Mouse (Mus musculus) CH12.LX (cell line): Measurements from ENCODE around the gene Mcur1.

Experiments used
- CHD2 ChIP-seq: IDR thresholded peaks from 2 replicates; pipeline ENCODE4 v1.6.1; 2011; ENCODE audit warnings: low read length, improper control_type of control experiment
- CTCF ChIP-seq, 2 experiments: IDR thresholded peaks in 1 of 2; conservative IDR thresholded peaks in 1 of 2; 2 replicates each; pipeline ENCODE4 v1.5.1; 2011 to 2012; ENCODE audit warnings: low read depth in 2 of 2, low read length in 2 of 2, improper control_type of control experiment in 1 of 2, inconsistent platforms in 1 of 2, mild to moderate bottlenecking in 1 of 2, moderate library complexity in 1 of 2
- ETS1 ChIP-seq: conservative IDR thresholded peaks from 2 replicates; pipeline ENCODE4 v1.6.1; 2012; ENCODE audit warnings: low read depth, mild to moderate bottlenecking, inconsistent platforms, low read length, improper control_type of control experiment, moderate library complexity
- GABPA ChIP-seq: IDR thresholded peaks from 2 replicates; pipeline ENCODE4 v1.6.1; 2012; ENCODE audit warnings: low read depth, low read length, improper control_type of control experiment, inconsistent platforms; ENCODE audit not compliant: insufficient replicate concordance
- MAFK ChIP-seq: IDR thresholded peaks from 2 replicates; pipeline ENCODE4 v1.6.1; 2011; ENCODE audit warnings: low read length, improper control_type of control experiment; ENCODE audit not compliant: insufficient replicate concordance
- MEF2A ChIP-seq: IDR thresholded peaks from 2 replicates; pipeline ENCODE4 v1.6.1; 2014; ENCODE audit warnings: low read depth, mild to moderate bottlenecking, inconsistent platforms, low read length, improper control_type of control experiment, borderline replicate concordance
- MYC ChIP-seq: IDR thresholded peaks from 2 replicates; pipeline ENCODE4 v1.6.1; 2011; ENCODE audit warnings: low read depth, mild to moderate bottlenecking, improper control_type of control experiment, low read length
- POLR2A ChIP-seq: IDR thresholded peaks from 2 replicates; pipeline ENCODE4 v1.6.1; 2011; ENCODE audit warnings: low read depth, mild to moderate bottlenecking, improper control_type of control experiment, low read length
- POLR2AphosphoS2 ChIP-seq: IDR thresholded peaks from 2 replicates; pipeline ENCODE4 v1.6.1; 2011; ENCODE audit warnings: low read depth, low read length, improper control_type of control experiment
- USF1 ChIP-seq: IDR thresholded peaks from 2 replicates; pipeline ENCODE4 v1.6.1; 2014; ENCODE audit warnings: low read depth, mild to moderate bottlenecking, inconsistent platforms, low read length, improper control_type of control experiment
- ZC3H11A ChIP-seq: IDR thresholded peaks from 2 replicates; pipeline ENCODE4 v1.6.1; 2012; ENCODE audit warnings: low read depth, mild to moderate bottlenecking, inconsistent platforms, low read length, improper control_type of control experiment

- TF ChIP-seq CHD2 (no peak), USF1 (no peak), MYC (no peak), ETS1 (no peak), POLR2A (no peak), ZC3H11A (peak; percentile 29; the same call in 1 of the 2 replicates), POLR2AphosphoS2 (no peak), CTCF (conservative IDR thresholded peaks at IDR 0.05 in 1 of 2, IDR thresholded peaks at IDR 0.05 in 1 of 2; ENCODE audit: low read depth in 2 of 2, low read length in 2 of 2) (peak; percentile 57 to 93), MAFK (no peak), GABPA (no peak), MEF2A (no peak)
Observed at GRCm38 (mm10) chr13:43595896-43596295, 35.9 kb upstream of the Mcur1 start.
